Mouse (Mus musculus) neural tube, embryonic 10.5 days (tissue): ENCODE results near the gene Slc16a1.
A peak's percentile ranks its signal among the peaks of the same experiment; 100 is the strongest.

Experiments used
- DNase-seq: peaks from one replicate; pipeline ENCODE4 v3.0.0-alpha.2; 2017; ENCODE audit warnings: low spot score; ENCODE audit errors: extremely low spot score

Slc16a1 gene

DNA sequence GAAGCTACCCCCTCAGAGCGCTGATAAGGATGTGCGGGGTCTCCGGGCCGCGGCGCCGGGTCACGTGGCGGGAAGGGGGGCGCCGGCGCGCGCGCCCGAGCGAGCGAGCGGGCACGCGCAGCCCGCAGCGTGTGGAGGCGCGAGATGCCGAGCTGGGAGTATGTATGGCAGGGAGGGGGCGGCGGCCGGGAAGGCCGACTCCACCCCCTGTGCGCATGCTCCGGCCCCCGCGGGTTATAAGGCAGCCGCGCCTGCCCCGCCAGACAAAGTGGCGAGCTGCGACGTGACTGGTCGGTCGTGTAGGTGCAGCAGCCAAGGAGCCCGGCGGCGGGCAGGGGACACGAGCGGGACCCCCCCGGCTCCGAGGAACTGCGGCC, at the start of gene Slc16a1:
TSS of gene Slc16a1 (plus strand) at position 266 of the 377 bp plus-strand sequence.
- DNase-seq = peak; percentile 95

DNA sequence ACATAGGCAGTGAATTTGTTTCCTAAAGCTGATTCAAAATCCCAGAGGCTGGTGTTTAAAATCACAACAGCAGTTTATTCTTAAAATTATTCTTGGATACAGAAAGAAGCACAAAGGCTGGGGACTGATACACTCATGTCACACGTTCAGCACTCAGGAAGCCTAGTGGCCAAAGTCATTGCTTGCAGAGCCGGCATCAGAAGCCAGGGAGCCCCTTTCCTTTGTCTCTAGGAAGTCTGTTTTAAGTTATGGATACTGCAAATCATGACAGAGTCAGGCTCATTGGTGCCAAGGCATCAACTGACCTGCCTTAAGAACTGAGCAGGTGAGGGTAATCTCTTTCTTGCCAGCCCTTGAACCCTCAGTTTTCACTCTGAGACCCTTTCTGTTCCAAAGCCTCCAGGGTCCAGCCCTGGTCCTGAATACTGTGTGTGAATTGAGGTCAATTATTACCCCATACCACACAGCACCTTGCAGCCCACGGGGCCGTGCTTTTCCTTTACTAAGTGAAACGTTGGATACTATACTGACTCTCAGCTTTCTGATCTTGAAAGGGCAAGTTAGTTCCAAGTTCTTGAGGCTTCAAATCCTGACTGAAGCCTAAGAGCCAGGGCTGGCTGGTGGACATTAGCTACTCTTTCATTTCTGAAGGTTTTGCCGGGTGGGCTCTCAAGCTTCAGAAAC, 41.9 kb upstream of the Slc16a1 start:
- DNase-seq = no peak

DNA sequence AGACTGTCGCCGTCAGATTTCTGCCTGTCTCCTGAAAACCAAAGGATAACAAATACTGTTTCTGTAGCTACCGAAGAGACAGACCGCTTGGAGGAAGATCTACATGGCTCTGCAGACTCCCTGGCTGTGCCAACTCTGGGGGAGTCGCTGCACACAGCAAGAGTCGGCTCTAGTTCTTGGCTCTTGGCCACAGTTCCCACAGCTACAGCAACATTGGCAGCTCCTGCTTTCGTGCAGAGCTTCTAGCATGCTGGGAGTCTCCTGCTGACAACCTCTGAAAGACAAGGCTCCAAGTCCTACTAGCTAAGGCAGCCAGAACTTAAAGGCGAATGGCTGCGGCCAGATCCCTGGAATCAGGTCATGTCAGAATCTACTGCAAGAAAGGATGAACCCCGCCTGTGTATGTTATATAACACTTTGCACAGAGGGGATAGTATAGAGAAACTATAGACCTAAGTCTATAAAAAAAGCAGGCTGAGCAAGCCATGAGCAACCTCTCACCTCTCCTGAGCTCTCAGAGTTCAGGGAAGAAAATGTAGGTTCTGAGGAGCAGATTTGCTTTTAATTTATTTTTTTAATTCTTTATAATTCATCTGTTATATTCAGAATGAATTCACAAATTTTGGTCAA, 41.2 kb upstream of the Slc16a1 start:
- no peak for DNase-seq

DNA sequence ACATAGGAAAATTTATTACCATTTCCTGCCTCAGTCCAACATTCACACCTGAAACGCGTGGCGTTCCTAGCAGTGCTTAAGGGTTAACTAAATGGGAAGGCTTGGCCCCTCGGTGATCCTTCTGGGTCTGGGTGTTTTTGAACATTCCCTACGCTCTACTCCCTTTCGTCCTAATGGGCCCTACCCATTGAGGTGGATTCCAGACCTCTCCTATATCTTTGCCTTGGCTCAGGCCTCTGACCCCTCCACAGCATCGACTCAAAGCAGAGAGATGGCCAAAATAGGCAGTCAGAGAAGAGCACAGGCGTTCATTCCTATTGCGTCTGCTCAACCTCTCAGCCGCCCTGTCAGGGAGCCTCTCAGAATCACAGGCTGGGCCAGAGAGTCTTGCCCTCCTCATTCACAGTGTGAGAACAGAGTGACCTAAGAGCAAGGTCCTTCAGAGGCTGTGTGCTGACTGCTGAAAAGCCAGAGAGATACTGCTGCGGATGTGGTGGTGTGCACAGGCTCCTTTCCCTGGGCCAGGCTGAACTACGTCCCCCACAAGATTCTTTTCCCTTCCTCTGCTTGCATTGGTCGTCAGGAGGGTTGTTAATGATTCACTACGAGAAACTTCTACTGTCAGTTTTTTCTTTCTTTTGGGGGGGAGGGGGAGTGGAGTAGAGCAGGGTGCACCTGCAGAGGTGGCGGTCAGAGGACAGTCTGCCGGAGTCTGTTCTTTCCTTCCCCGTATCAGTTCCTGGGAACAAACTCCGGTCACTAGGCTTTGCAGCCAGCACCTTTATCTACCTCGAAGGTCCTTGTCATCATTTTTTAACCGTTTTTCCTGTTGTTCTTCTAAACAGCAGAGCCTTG, 38.9 kb upstream of the Slc16a1 start:
- no peak for DNase-seq

DNA sequence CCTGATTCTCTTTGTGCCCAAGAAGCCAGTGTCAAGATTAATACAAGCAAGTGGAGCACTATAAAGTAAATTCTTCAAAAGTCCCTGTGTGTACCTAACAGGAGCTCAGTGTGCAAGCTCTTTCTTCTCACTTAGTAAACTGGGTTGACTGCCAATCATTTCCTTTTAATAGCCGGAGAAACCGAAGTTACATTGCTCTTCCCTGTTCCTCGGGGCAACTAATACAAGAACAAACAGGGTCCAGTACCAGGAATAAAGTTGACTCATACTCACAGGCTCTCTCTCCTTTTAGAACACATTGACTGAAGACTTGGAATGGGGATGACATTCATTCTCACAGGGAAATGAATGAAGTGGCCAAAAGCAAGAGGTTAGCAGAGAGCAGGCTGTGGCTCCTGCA, 37.8 kb upstream of the Slc16a1 start:
- DNase-seq = no peak

DNA sequence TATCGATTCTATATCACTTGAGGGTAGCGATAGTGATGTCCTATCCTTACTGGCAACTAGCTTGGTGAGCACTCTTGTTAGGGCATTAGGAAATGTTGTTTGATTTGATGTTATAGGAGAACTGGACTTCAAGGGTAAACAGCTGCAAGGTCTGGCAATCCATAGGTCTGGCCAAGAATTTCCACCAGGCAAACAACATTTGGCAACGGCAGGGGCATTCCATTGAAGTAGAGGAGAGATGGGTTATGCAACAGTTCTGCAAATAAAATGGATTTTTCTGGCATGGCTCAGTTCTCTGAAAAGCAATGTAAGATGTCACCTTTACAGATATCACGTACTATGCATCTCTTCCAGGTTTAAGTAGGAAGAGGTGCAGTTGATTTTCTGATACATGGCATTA, 36.8 kb upstream of the Slc16a1 start:
- no peak for DNase-seq

DNA sequence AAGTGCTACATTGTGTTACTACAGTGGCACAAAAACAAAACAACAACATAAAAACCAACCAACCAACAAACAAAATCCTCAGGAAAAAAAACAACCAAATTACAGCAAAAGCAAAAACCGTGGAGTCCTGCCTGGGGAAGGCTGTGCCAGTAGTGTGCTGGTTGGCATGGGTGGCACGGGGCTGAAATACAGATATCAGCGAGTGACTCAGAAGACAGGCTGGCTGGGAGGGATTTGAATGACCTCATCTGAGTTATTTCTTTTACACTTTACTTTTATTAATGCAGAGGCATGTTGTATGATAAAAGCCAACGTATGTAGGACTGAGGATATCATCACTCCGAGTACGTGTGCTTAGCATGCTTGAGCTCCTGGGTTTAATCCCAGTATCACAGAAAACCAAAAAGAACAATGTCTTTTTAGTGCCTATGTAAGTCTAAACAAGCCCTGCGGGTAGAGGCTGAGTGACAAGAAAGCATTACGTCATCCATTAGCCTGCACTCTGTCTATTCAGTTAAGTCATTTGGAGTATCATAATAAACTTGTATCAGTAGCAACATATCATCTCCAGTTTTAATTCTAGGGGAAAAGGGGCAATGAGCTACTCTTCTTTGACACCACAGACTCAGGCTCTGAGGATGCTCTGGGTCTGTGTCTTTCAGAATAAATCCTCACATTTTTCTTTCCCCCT, 28.6 kb upstream of the Slc16a1 start:
- DNase-seq = no peak

DNA sequence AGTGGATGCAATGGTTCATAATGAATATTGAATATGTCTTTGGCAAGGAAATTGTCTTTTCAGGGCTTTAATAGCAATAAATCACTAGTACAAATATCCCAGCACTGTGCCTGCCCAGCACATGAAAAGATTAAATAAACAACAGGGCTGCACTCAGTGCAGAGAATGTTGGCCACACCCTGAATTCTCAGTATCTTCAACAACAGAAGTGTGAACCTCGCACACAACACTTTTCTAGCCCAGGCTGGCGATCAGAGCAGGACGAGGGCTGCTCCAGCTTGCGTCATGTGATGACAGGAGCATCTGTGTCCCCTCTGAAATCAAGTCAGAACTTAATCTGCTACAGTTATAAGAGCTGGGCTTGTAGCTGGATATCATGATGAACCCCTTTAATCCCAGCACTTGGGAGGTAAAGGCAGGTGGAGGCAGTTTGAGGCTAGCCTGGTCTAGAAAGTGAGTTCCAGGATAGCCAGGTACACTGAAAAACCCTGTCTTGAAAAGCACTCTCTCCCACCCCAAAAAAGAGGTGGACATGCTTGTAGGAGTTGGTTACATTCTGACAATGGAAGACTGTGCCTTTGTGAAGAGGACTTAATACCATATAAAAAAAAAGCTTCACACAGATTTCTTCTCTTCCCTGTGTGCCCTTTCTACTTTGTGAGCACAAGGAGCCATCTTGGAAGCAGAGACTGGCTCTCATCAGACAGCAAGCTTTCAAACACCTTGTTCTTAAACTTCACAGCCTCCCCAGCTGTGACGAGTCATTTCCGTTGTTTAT, 27.8 kb upstream of the Slc16a1 start:
- no peak for DNase-seq

DNA sequence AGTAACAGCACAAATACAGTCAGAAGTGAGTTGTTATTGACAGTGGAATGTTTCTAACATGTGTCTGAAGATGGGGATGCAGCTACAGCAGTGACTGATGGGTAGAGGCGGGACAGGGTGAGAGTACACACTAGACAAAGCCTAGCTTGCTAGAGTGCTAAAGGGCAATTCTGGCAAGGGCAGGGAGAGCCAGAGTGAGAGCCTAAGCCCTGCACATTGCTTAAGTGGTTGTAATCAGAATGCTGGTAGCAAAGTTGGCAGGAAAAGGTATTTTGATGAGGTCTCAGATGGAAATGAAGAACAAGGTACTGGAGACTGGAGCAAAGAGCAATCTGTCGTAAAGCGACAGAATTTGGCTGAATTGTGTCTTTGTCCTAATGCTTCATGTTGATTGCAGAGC, 26.5 kb upstream of the Slc16a1 start:
- DNase-seq = no peak

DNA sequence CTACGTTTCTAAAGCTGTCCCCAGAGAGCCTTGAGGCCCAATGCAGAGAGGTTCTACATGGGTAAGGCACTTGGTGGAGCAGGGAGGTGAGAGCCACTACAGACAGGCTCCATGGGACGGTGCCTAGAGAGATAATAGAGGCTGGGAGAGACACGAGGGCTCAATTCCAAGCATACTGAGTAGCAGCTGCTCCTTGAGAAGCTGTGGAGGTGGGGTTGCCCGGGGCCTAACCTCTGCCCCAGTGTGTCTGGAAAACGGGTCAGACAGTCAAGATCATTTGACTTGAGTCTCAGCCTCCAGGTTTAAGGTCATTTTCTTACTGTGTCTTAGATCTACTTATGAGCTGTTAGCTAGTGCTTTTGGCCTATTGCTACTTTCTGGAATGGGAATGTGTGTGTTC, 25.4 kb upstream of the Slc16a1 start:
- no peak for DNase-seq

DNA sequence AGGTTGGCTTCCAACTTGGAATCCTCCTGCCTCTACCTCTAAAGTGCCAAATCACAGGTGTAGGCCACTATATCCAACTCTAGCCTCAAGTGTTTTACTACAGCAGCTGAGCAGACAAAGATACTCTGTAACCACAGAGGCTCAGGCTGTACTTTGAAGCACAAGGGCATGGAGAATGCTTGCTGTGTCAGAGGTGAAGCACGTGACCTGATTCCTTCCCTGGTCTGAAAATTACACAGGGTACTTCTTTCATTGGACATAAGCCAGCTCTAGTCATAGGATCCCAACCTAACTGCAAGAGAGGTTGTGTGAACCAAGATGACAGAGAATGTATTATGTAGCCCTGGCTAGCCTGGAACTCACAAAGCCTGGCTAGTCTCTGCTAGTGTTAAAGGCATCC, 24.4 kb upstream of the Slc16a1 start:
- DNase-seq = no peak

DNA sequence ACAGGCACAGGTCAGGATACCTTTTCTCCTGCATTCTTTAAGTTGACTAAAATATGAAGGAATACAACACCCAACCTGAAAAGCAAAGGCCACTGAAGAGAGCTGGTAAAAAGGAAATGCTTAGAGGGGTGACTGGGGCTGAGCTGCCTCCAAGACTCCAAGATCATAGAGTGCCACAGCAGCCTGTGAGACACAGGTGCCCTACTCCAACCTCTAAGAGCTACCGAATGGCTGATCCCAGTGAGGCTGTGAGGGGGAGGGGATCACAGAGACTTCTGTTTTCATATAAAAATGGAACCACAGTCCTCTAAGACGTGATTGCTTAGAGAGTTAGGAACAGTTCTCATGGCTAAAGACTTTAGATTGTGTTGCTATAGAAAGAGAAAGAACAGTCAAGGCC, 23.3 kb upstream of the Slc16a1 start:
- DNase-seq = no peak

DNA sequence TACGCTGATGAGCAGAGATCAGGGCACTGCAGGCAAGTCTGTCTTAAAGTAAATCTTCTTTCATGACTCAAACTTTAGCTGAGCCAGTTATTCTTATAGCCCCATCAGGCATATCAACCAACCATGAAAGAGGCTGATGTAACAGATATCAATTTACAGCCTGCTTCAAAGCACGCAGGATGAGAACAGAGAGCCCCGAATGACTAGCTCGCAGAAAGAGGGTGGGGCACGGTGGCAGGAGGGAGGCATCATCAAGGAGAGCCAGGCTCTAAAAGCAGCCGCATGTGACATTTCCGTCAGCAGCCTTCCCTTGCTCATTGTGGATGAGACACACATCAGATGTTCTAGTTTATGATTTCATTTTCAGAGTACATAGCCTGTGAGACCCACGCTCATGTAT, 22.3 kb upstream of the Slc16a1 start:
- no peak for DNase-seq

DNA sequence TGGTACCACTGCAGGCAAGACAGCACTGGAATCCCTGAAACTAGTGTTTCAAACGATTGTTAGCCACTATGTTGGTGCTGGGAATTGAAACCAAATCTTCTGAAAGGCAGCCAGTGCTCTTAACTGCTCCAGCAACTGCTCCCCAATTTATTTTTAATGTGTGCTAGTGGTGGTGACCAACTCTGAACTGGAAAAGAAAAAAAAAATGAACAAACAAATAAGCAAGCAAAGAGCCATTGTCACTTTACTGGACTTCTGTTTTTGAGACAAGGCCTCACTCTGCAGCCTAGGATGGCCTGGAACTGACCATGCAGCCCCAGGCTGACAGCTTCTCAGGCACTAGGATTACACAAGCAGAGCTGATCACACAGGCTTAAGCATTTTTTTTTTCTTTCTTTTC, 16.6 kb upstream of the Slc16a1 start:
- DNase-seq = no peak

DNA sequence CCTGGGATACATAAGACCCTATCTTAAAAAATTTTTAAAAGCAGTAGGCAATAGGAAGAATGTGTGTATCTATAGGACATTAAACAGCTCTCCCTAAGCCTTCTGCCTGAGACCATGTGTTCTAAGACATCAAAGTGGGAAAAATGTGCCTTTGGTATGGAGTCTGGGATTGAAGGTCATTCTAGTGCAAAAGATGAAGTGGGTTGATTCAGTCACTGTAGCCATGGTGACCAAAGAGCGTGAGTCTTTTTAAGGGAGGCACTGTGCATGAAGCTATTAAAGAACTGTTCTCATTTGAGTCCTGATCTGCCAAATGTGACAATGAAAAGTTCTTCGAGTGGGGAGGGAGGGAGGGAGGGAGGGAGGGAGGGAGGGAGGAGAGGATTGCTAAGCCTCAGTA, 8.7 kb upstream of the Slc16a1 start:
- DNase-seq = no peak

DNA sequence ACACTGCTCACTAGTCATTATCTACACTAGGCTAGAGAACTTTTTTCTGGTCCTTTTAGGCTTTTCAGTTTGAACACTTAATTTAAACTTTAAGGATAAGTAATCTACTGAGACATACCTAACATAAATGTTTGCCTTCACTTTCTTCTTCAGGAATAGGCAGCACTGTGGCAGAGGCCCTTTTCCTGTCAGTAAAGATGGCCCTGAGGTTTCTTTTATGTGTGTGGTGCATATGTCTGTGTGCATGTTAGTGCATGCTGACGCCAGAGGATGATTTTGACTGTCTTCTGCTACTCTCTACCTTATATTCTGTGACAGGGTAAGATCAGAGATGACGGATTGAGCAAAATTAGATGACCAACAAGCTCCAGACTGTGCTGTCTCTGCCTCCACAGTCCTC, 7.5 kb upstream of the Slc16a1 start:
- no peak for DNase-seq

DNA sequence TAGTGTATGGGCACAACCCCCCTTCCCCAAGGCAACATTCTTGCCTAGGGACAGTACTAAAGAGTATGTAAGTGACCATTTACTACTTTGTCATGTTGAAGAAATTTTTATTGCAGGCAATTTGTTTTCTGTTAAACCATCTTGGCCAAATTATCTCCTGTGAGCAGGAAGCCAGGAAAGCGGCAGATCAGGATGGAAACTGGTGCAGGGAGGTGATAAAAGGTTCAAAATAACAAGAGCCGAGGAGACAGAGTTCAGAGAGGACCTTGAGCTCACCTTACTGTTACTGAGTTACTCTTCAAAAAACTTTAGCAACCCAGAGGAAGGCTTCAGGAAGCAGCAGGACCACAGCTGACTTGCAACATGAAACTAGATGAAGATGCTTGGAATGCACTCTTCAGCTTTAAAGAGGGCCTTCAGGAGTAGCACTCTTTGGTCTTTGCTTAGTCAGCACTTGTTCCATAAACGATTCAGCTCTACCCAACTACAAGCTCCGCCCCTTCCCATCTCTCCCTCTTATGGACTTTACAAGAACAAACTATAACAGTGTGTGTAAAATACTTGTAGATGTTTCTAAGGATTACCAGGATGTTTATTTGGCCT, 5.8 kb upstream of the Slc16a1 start:
- DNase-seq = no peak

DNA sequence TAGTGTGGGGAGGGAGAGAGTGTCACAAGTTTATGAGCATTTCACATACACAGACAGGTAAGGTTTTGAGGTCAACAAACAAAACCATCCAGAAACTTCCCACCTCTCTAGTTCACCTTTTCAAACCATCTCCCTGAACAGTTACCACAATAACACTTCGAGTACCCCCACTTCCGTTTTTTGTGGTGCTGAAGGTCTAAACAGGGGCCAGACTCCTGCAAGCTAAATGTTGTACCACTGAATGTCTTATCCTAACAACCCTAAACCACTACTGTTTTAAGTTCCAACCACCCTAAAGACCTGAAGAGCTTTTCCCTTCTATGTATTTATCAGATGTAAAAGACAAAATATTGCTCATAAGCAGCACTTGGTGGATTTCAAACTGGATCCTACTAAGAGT, 2.0 kb upstream of the Slc16a1 start:
- DNase-seq = no peak

DNA sequence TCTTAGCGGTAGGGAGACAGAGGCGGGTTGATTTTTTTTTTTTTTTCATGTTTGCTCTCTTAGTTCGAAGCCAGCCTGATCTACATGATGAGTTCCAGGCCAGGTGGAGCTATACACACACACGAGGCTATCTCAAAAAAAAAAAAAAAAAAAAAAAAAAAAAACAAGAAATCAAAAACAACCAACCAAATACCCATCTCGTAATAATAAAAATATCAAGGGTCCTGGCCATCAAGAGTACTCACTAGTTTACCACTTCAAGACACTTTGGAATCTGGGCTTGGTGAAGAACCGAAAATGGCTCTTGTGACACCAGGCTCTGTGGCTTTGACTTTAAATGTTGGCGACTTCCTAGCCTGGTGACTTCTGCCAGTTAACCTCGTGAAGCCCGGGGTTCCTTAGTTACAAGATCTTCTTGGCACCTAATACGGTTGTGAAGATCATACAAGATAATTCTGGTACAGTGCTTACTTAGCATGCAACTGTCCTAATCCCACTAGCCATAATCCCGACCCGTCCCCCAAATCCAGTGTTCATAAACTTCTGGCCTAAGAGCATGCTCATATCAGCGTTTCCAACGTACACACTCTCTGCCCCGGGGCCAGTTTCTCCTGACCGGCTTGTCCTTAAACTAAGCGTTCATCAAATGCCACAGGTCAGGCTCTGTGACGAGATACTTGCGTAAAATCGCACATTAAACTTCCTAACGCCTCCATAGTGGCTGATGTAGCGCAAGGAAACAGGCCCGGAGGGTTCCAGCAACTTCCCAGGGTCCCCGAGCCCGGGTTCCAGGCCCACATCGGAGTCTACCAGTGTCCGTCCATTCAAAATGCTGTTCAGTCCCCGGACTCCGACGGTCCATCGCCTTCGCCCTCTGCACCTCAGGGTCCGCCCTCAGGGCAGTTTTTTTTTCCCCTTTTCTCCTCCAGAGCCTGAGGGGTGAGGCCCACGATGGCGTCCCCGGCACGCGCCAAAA, 753 bp upstream of the Slc16a1 start:
- DNase-seq = no peak
